Mouse (Mus musculus) intestine, embryonic 14.5 days (tissue): ENCODE results near the gene Mtpn. TPM values are rescaled to one million over a fixed set of nuclear protein-coding genes. Genes with fewer than 3 reads are reported as not detected.

Experiments
- ATAC-seq: fragments of 200-750 bp; cut with Nextera tagmentation; replicated peaks from 2 replicates; pipeline ENCODE4 v1.8.0; 2017; ENCODE audit warnings: low read depth, moderate number of reproducible peaks, moderate TSS enrichment, moderate library complexity; ENCODE audit not compliant: low FRiP score, low TSS enrichment
- DNase-seq: peaks from one replicate; pipeline ENCODE4 v3.0.0-alpha.2; 2018; ENCODE audit warnings: low spot score
- H3K27ac ChIP-seq: fragments of 300-500 bp; sonication (generic); 2 replicates; pipeline ENCODE4 v1.5.1; 2014; ENCODE audit warnings: low read depth, mild to moderate bottlenecking, control low read depth
- H3K27me3 ChIP-seq: fragments of 300-500 bp; sonication (generic); replicated peaks from 2 replicates; pipeline ENCODE4 v1.6.1; 2014; ENCODE audit warnings: low read length, control low read depth; ENCODE audit not compliant: control insufficient read depth, insufficient read depth
- H3K36me3 ChIP-seq: fragments of 300-500 bp; sonication (generic); 2 replicates; pipeline ENCODE4 v1.6.1; 2014; ENCODE audit warnings: low read length, control low read depth; ENCODE audit not compliant: control insufficient read depth, insufficient read depth
- H3K4me1 ChIP-seq: fragments of 300-500 bp; sonication (generic); replicated peaks from 2 replicates; pipeline ENCODE4 v1.6.1; 2014; ENCODE audit warnings: low read length, control low read depth, mixed read lengths; ENCODE audit not compliant: control insufficient read depth, insufficient read depth
- H3K4me2 ChIP-seq: fragments of 300-500 bp; sonication (generic); 2 replicates; pipeline ENCODE4 v1.6.1; 2014; ENCODE audit warnings: low read length
- H3K4me3 ChIP-seq: fragments of 300-500 bp; sonication (generic); 2 replicates; pipeline ENCODE4 v1.5.1; 2014; ENCODE audit warnings: low read depth, low read length, control low read depth, mixed read lengths
- H3K9ac ChIP-seq: fragments of 300-500 bp; sonication (generic); 2 replicates; pipeline ENCODE4 v1.6.1; 2014; ENCODE audit warnings: mild to moderate bottlenecking, low read length
- H3K9me3 ChIP-seq: fragments of 300-500 bp; sonication (generic); 2 replicates; pipeline ENCODE4 v1.6.1; 2016; ENCODE audit warnings: low read length, control low read depth; ENCODE audit not compliant: control insufficient read depth
- WGBS: fragments of 180-500 bp; shearing (Covaris S2); extraction: QIAGEN DNeasy Blood & Tissue Kit; methylation state at CpG from one replicate; pipeline ENCODE4 v1.1.7; 2014; 5-methylcytosine and 5-hydroxymethylcytosine counted together
- polyA plus RNA-seq: library from polyadenylated mRNA; unstranded; fragments of >200 nt; fragmentation: Nextera tagmentation; extraction: Ambion mirVana; gene quantifications from 2 replicates; pipeline ENCODE4 v1.2.1, GENCODE M21; 2014

The Mtpn gene
- polyA plus RNA-seq, 1 experiment from 2014 or later = 128 TPM

GRCm38 (mm10) chr6:35536021-35536420 lies 3.7 kb downstream of the Mtpn start:
- no peaks in the 10 kb centered on the region for H3K27me3 ChIP-seq
- H3K9me3 ChIP-seq = no peaks in the 10 kb centered on the region
- H3K9ac ChIP-seq = no peak overlapping the region
- H3K36me3 ChIP-seq = no peaks in the 10 kb centered on the region
- DNase-seq (no peak), ATAC-seq (no peak)
- H3K4me3 ChIP-seq = no peak overlapping the region
- WGBS = 85% methylated on average over 7 of the region's 7 CpGs
- H3K4me1 ChIP-seq = peaks cover 6% of the 10 kb centered on the region; the same call in 1 of the 2 replicates
- no peak overlapping the region for H3K27ac ChIP-seq
- no peak overlapping the region for H3K4me2 ChIP-seq

- Histone ChIP-seq H3K9me3 (no peaks in the 10 kb centered on the region), H3K4me1 (no peaks in the 10 kb centered on the region), H3K36me3 (peaks cover 33% of the 10 kb centered on the region), H3K27me3 (no peaks in the 10 kb centered on the region), H3K4me2 (no peak overlapping the region), H3K9ac (no peak overlapping the region), H3K27ac (no peak overlapping the region), H3K4me3 (no peak overlapping the region)
- no peak for DNase-seq
- no peak for ATAC-seq
Measured at GRCm38 (mm10) chr6:35513362-35513761, 26.3 kb downstream of the Mtpn start.

- Histone ChIP-seq H3K27me3 (no peaks in the 10 kb centered on the region), H3K4me1 (no peaks in the 10 kb centered on the region)
- ATAC-seq = no peak
Measured at GRCm38 (mm10) chr6:35504781-35505180, 34.9 kb downstream of the Mtpn start.

GRCm38 (mm10) chr6:35502904-35503303 lies 36.8 kb downstream of the Mtpn start:
- Histone ChIP-seq H3K9me3 (no peaks in the 10 kb centered on the region), H3K27me3 (no peaks in the 10 kb centered on the region), H3K9ac (no peak overlapping the region), H3K4me2 (no peak overlapping the region), H3K4me1 (no peaks in the 10 kb centered on the region), H3K27ac (no peak overlapping the region), H3K4me3 (no peak overlapping the region), H3K36me3 (0 out of 2 replicates have a peak, but pooled peaks cover 2% of the 10 kb centered on the region)
- DNase-seq = no peak
- ATAC-seq = no peak
- 93% methylated on average over 2 of the region's 2 CpGs for WGBS

More at GRCm38 (mm10) chr6:35504781-35505180, 34.9 kb downstream of the Mtpn start:
- Histone ChIP-seq H3K4me3 (no peak overlapping the region), H3K4me2 (no peak overlapping the region), H3K9ac (no peak overlapping the region), H3K36me3 (0 out of 2 replicates have a peak, but pooled peaks cover 4% of the 10 kb centered on the region), H3K9me3 (no peaks in the 10 kb centered on the region), H3K27ac (no peak overlapping the region)
- 96% methylated on average over 2 of the region's 2 CpGs for WGBS
- DNase-seq = no peak

- no peaks in the 10 kb centered on the region for H3K27me3 ChIP-seq
- no peak for ATAC-seq
- WGBS = 90% methylated on average over 5 of the region's 5 CpGs
Measured at GRCm38 (mm10) chr6:35499978-35500667, 39.6 kb downstream of the Mtpn start.

GRCm38 (mm10) chr6:35497406-35497805 lies 42.3 kb downstream of the Mtpn start:
- 94% methylated on average over 4 of the region's 4 CpGs for WGBS
- Histone ChIP-seq H3K9me3 (no peaks in the 10 kb centered on the region), H3K9ac (no peak overlapping the region)

More at GRCm38 (mm10) chr6:35499978-35500667, 39.6 kb downstream of the Mtpn start:
- Histone ChIP-seq H3K36me3 (no peaks in the 10 kb centered on the region), H3K9ac (no peak overlapping the region), H3K4me3 (no peak overlapping the region), H3K27ac (no peak overlapping the region), H3K9me3 (no peaks in the 10 kb centered on the region), H3K4me1 (no peaks in the 10 kb centered on the region), H3K4me2 (no peak overlapping the region)
- no peak for DNase-seq

GRCm38 (mm10) chr6:35493851-35494250 lies 45.8 kb downstream of the Mtpn start:
- Histone ChIP-seq H3K36me3 (no peaks in the 10 kb centered on the region), H3K9ac (no peak overlapping the region), H3K9me3 (no peaks in the 10 kb centered on the region), H3K4me3 (no peak overlapping the region), H3K27ac (no peak overlapping the region), H3K4me2 (no peak overlapping the region), H3K27me3 (no peaks in the 10 kb centered on the region), H3K4me1 (no peaks in the 10 kb centered on the region)
- DNase-seq (no peak), ATAC-seq (no peak)
- WGBS = 73% methylated on average over 6 of the region's 6 CpGs

More at GRCm38 (mm10) chr6:35497406-35497805, 42.3 kb downstream of the Mtpn start:
- DNase-seq = no peak
- H3K4me1 ChIP-seq = no peaks in the 10 kb centered on the region
- no peak overlapping the region for H3K27ac ChIP-seq
- H3K27me3 ChIP-seq = no peaks in the 10 kb centered on the region
- H3K4me3 ChIP-seq = no peak overlapping the region
- no peaks in the 10 kb centered on the region for H3K36me3 ChIP-seq
- no peak for ATAC-seq
- H3K4me2 ChIP-seq = no peak overlapping the region

- no peaks in the 10 kb centered on the region for H3K36me3 ChIP-seq
- H3K9me3 ChIP-seq = no peaks in the 10 kb centered on the region
- H3K27me3 ChIP-seq = no peaks in the 10 kb centered on the region
- no peak overlapping the region for H3K4me3 ChIP-seq
- ATAC-seq = no peak
- H3K4me1 ChIP-seq = no peaks in the 10 kb centered on the region
- 76% methylated on average over 5 of the region's 5 CpGs for WGBS
- no peak overlapping the region for H3K4me2 ChIP-seq
- no peak overlapping the region for H3K9ac ChIP-seq
- no peak for DNase-seq
- H3K27ac ChIP-seq = no peak overlapping the region
Measured at GRCm38 (mm10) chr6:35479651-35480335, 59.9 kb downstream of the Mtpn start.
